Mouse (Mus musculus): Measurements from ENCODE around the gene AC109138.7. TPM values are rescaled to one million over a fixed set of nuclear protein-coding genes. Genes with fewer than 3 reads are reported as not detected.
"Not testable (repeated sequence)": the region's sequence is repeated elsewhere in the genome, so short reads cannot be mapped to it uniquely, and the experiment has no call there.

AC109138.7 gene
- polyA plus RNA-seq, 1 experiment: not detected

GRCm38 (mm10) chr19:4242416-4242815 lies 28.3 kb downstream of the AC109138.7 start:
- Histone ChIP-seq H3K36me3 (ENCODE audit: control insufficient read depth, insufficient read depth) (no peaks in the 10 kb centered on the region), H3K79me2 (ENCODE audit: control insufficient read depth, insufficient read depth) (no peaks in the 10 kb centered on the region), H3K4me3 (no peak overlapping the region), H3ac (ENCODE audit: control insufficient read depth, insufficient read length) (no peak overlapping the region), H3K27me3 (ENCODE audit: control insufficient read depth, insufficient read depth, insufficient read length) (no peaks in the 10 kb centered on the region), H3K4me2 (ENCODE audit: low read depth) (no peak overlapping the region)
- TF ChIP-seq USF1 (IDR thresholded peaks at IDR 0.05; ENCODE audit: low read depth): no peak
- no peak for TF ChIP-seq SRF (IDR thresholded peaks at IDR 0.05; ENCODE audit: control insufficient read depth, insufficient read length, low read depth)
- no peak for TF ChIP-seq E2F4 (IDR thresholded peaks at IDR 0.05; ENCODE audit: insufficient read depth)
- TF ChIP-seq MYOD1 (IDR thresholded peaks at IDR 0.05; ENCODE audit: control insufficient read depth in 1 of 3, insufficient read length in 2 of 3, low read depth in 2 of 3): no peak
- TF ChIP-seq MAX (IDR thresholded peaks at IDR 0.05; ENCODE audit: low read depth): no peak
- TF ChIP-seq TCF12 (IDR thresholded peaks at IDR 0.05; ENCODE audit: insufficient read depth, poor library complexity, severe bottlenecking): no peak
- no peak for TF ChIP-seq TCF3 (IDR thresholded peaks at IDR 0.05; ENCODE audit: insufficient read length, low read depth)
- TF ChIP-seq MYOG (IDR thresholded peaks at IDR 0.05; ENCODE audit: control insufficient read depth in 1 of 3, insufficient read depth in 1 of 3, insufficient read length in 2 of 3, low read depth in 2 of 3): no peak
- TF ChIP-seq POLR2AphosphoS2 (IDR thresholded peaks at IDR 0.05; ENCODE audit: insufficient read length, low read depth): no peak
- TF ChIP-seq POLR2A (IDR thresholded peaks at IDR 0.05; ENCODE audit: insufficient read length, low read depth): no peak

GRCm38 (mm10) chr19:4244775-4245174 lies 30.6 kb downstream of the AC109138.7 start:
- H3K79me2 ChIP-seq (ENCODE audit: control insufficient read depth, insufficient read depth): no peaks in the 10 kb centered on the region

GRCm38 (mm10) chr19:4247010-4247409 lies 32.9 kb downstream of the AC109138.7 start:
- H3K36me3 ChIP-seq (ENCODE audit: control insufficient read depth, insufficient read depth): no peaks in the 10 kb centered on the region
- H3ac ChIP-seq (ENCODE audit: control insufficient read depth, insufficient read length): no peak overlapping the region
- H3K79me2 ChIP-seq (ENCODE audit: control insufficient read depth, insufficient read depth): no peaks in the 10 kb centered on the region
- no peak overlapping the region for H3K4me3 ChIP-seq
- TF ChIP-seq POLR2A (IDR thresholded peaks at IDR 0.05; ENCODE audit: insufficient read length, low read depth) (no peak), CEBPB (IDR thresholded peaks at IDR 0.05; ENCODE audit: insufficient read depth, poor library complexity, severe bottlenecking) (no peak), MYOG (IDR thresholded peaks at IDR 0.05; ENCODE audit: control insufficient read depth in 1 of 3, insufficient read depth in 1 of 3, insufficient read length in 2 of 3, low read depth in 2 of 3) (no peak), TCF3 (IDR thresholded peaks at IDR 0.05; ENCODE audit: insufficient read length, low read depth) (no peak), TCF12 (IDR thresholded peaks at IDR 0.05; ENCODE audit: insufficient read depth, poor library complexity, severe bottlenecking) (no peak), MAX (IDR thresholded peaks at IDR 0.05; ENCODE audit: low read depth) (no peak), USF1 (IDR thresholded peaks at IDR 0.05; ENCODE audit: low read depth) (no peak), MYOD1 (IDR thresholded peaks at IDR 0.05; ENCODE audit: control insufficient read depth in 1 of 3, insufficient read length in 2 of 3, low read depth in 2 of 3) (no peak), POLR2AphosphoS2 (IDR thresholded peaks at IDR 0.05; ENCODE audit: insufficient read length, low read depth) (no peak)
- H3K27me3 ChIP-seq (ENCODE audit: control insufficient read depth, insufficient read depth, insufficient read length): no peaks in the 10 kb centered on the region
- H3K4me2 ChIP-seq (ENCODE audit: low read depth): no peak overlapping the region

More at GRCm38 (mm10) chr19:4244775-4245174, 30.6 kb downstream of the AC109138.7 start:
- Histone ChIP-seq H3ac (ENCODE audit: control insufficient read depth, insufficient read length) (no peak overlapping the region), H3K36me3 (ENCODE audit: control insufficient read depth, insufficient read depth) (no peaks in the 10 kb centered on the region), H3K4me2 (ENCODE audit: low read depth) (no peak overlapping the region), H3K27me3 (ENCODE audit: control insufficient read depth, insufficient read depth, insufficient read length) (no peaks in the 10 kb centered on the region), H3K4me3 (no peak overlapping the region)
- TF ChIP-seq POLR2AphosphoS2 (IDR thresholded peaks at IDR 0.05; ENCODE audit: insufficient read length, low read depth) (no peak), TCF12 (IDR thresholded peaks at IDR 0.05; ENCODE audit: insufficient read depth, poor library complexity, severe bottlenecking) (no peak), REST (IDR thresholded peaks at IDR 0.05; ENCODE audit: insufficient read depth, insufficient read length) (no peak), CEBPB (IDR thresholded peaks at IDR 0.05; ENCODE audit: insufficient read depth, poor library complexity, severe bottlenecking) (no peak), MAX (IDR thresholded peaks at IDR 0.05; ENCODE audit: low read depth) (no peak), TCF3 (IDR thresholded peaks at IDR 0.05; ENCODE audit: insufficient read length, low read depth) (no peak), E2F4 (IDR thresholded peaks at IDR 0.05; ENCODE audit: insufficient read depth) (no peak), USF1 (IDR thresholded peaks at IDR 0.05; ENCODE audit: low read depth) (no peak), MYOD1 (IDR thresholded peaks at IDR 0.05; ENCODE audit: control insufficient read depth in 1 of 3, insufficient read length in 2 of 3, low read depth in 2 of 3) (no peak), POLR2A (IDR thresholded peaks at IDR 0.05; ENCODE audit: insufficient read length, low read depth) (no peak), MYOG (IDR thresholded peaks at IDR 0.05; ENCODE audit: control insufficient read depth in 1 of 3, insufficient read depth in 1 of 3, insufficient read length in 2 of 3, low read depth in 2 of 3) (no peak), SRF (IDR thresholded peaks at IDR 0.05; ENCODE audit: control insufficient read depth, insufficient read length, low read depth) (no peak)

GRCm38 (mm10) chr19:4248683-4249082 lies 34.5 kb downstream of the AC109138.7 start:
- H3ac ChIP-seq (ENCODE audit: control insufficient read depth, insufficient read length); H3K79me2 ChIP-seq (ENCODE audit: control insufficient read depth, insufficient read depth); H3K4me2 ChIP-seq (ENCODE audit: low read depth); H3K4me3 ChIP-seq; H3K27me3 ChIP-seq (ENCODE audit: control insufficient read depth, insufficient read depth, insufficient read length); H3K36me3 ChIP-seq (ENCODE audit: control insufficient read depth, insufficient read depth): not testable (repeated sequence)

GRCm38 (mm10) chr19:4254230-4254629 lies 40.1 kb downstream of the AC109138.7 start:
- H3ac ChIP-seq (ENCODE audit: control insufficient read depth, insufficient read length): no peak overlapping the region

More at GRCm38 (mm10) chr19:4254230-4254629, 40.1 kb downstream of the AC109138.7 start:
- Histone ChIP-seq H3K36me3 (ENCODE audit: control insufficient read depth, insufficient read depth) (no peaks in the 10 kb centered on the region), H3K27me3 (ENCODE audit: control insufficient read depth, insufficient read depth, insufficient read length) (no peaks in the 10 kb centered on the region), H3K4me2 (ENCODE audit: low read depth) (no peak overlapping the region), H3K4me3 (no peak overlapping the region), H3K79me2 (ENCODE audit: control insufficient read depth, insufficient read depth) (no peaks in the 10 kb centered on the region)
- TF ChIP-seq TCF3 (IDR thresholded peaks at IDR 0.05; ENCODE audit: insufficient read length, low read depth) (no peak), MYOG (IDR thresholded peaks at IDR 0.05; ENCODE audit: control insufficient read depth in 1 of 3, insufficient read depth in 1 of 3, insufficient read length in 2 of 3, low read depth in 2 of 3) (no peak), CEBPB (IDR thresholded peaks at IDR 0.05; ENCODE audit: insufficient read depth, poor library complexity, severe bottlenecking) (no peak), POLR2A (IDR thresholded peaks at IDR 0.05; ENCODE audit: insufficient read length, low read depth) (no peak), USF1 (IDR thresholded peaks at IDR 0.05; ENCODE audit: low read depth) (no peak), MAX (IDR thresholded peaks at IDR 0.05; ENCODE audit: low read depth) (no peak), SRF (IDR thresholded peaks at IDR 0.05; ENCODE audit: control insufficient read depth, insufficient read length, low read depth) (no peak), TCF12 (IDR thresholded peaks at IDR 0.05; ENCODE audit: insufficient read depth, poor library complexity, severe bottlenecking) (no peak), POLR2AphosphoS2 (IDR thresholded peaks at IDR 0.05; ENCODE audit: insufficient read length, low read depth) (no peak), REST (IDR thresholded peaks at IDR 0.05; ENCODE audit: insufficient read depth, insufficient read length) (no peak), E2F4 (IDR thresholded peaks at IDR 0.05; ENCODE audit: insufficient read depth) (no peak)
